Comparison of ENCODE assay signal across 29 mouse cellular contexts in the genomic region with DNA sequence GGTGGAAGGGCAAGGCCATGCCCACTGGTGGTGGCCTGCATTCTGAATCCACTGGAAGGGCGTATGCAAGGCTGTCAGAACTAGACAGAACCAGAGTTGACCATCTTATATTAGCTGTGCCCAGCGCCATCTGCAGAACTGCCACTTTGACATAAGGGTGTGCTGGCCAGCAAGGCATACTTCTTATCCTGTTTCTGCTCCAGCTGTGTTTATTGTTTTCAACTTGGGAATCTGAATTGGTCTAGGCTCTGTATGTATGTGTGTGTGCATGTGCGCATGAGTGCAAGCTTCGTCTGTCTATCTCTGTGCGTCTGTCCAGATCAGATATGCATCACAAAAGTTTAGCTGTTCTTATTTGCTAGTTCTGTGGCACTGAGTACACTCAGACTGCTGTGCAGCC. TPM values are rescaled to one million over a fixed set of nuclear protein-coding genes. Genes with fewer than 3 reads are reported as not detected.
DNase-seq lines count a peak whose midpoint lies in the region; ATAC-seq and TF ChIP-seq lines count a peak whose summit lies in the region.
"Had no signal": no experiment of that assay in that cellular context is flagged by ENCODE, and none has a peak within 500 bp of the region (broad histone marks: within the 10 kb centered on the region; RNA-seq: fewer than 3 reads in every experiment).

No protein-coding gene starts in this region.

- no peak overlapping the region for H3K9ac ChIP-seq in hindbrain, embryonic 15.5 days
- no peak overlapping the region for H3K9ac ChIP-seq in hindbrain, embryonic 16.5 days (ENCODE audit: low read depth, low read length)
- no peak overlapping the region for H3K9ac ChIP-seq in lung, embryonic 15.5 days
- H3K9ac ChIP-seq: embryonic facial prominence, embryonic 13.5 days; forebrain, embryonic 12.5 days; forebrain, embryonic 15.5 days; heart, embryonic 12.5 days; heart, embryonic 15.5 days; hindbrain, embryonic 13.5 days had no signal

- H3K4me1 ChIP-seq in hindbrain, embryonic 15.5 days (replicated peaks): 0 out of 2 replicates have a peak, but pooled peaks cover 7% of the 10 kb centered on the region
- H3K4me1 ChIP-seq in hindbrain, embryonic 16.5 days (ENCODE audit: control insufficient read depth, insufficient read depth, low read depth, low read length): peaks cover 3% of the 10 kb centered on the region
- peaks cover 58% of the 10 kb centered on the region for H3K4me1 ChIP-seq in lung, embryonic 15.5 days
- peaks cover 9% of the 10 kb centered on the region for H3K4me1 ChIP-seq in lung, adult 2 months (ENCODE audit: control insufficient read depth, insufficient read depth, low read length)
- H3K4me1 ChIP-seq: embryonic facial prominence, embryonic 10.5 days; hindbrain, embryonic 10.5 days had no signal

- no peaks in the 10 kb centered on the region for H3K9me3 ChIP-seq in hindbrain, embryonic 15.5 days
- no peaks in the 10 kb centered on the region for H3K9me3 ChIP-seq in hindbrain, embryonic 16.5 days (ENCODE audit: control insufficient read depth, low read length)
- no peaks in the 10 kb centered on the region for H3K9me3 ChIP-seq in lung, embryonic 15.5 days
- H3K9me3 ChIP-seq: embryonic facial prominence, embryonic 10.5 days; embryonic facial prominence, embryonic 13.5 days; forebrain, embryonic 12.5 days; forebrain, embryonic 15.5 days; G1E; heart, embryonic 12.5 days; heart, embryonic 15.5 days; hindbrain, embryonic 10.5 days; hindbrain, embryonic 13.5 days had no signal

- TF ChIP-seq POLR2A in lung, adult 2 months (IDR thresholded peaks at IDR 0.05; ENCODE audit: borderline replicate concordance, extremely low read depth, low read depth, low read length): no peak

- no peak overlapping the region for H3K4me2 ChIP-seq in hindbrain, embryonic 15.5 days
- no peak overlapping the region for H3K4me2 ChIP-seq in hindbrain, embryonic 16.5 days (ENCODE audit: low read length)
- H3K4me2 ChIP-seq in lung, embryonic 15.5 days: no peak overlapping the region
- H3K4me2 ChIP-seq: embryonic facial prominence, embryonic 13.5 days; forebrain, embryonic 12.5 days; forebrain, embryonic 15.5 days; heart, embryonic 12.5 days; heart, embryonic 15.5 days; hindbrain, embryonic 13.5 days had no signal

- peak; percentile 8; the same call in 1 of the 2 replicates for ATAC-seq in hindbrain, embryonic 15.5 days (ENCODE audit: low FRiP score, low read depth)
- no peak for ATAC-seq in hindbrain, embryonic 16.5 days
- peak; percentile 35 for ATAC-seq in lung, embryonic 15.5 days (ENCODE audit: borderline replicate concordance, extremely low read depth, low FRiP score, low TSS enrichment)
- ATAC-seq: forebrain, embryonic 15.5 days; Patski had no signal

- H3K27ac ChIP-seq in hindbrain, embryonic 15.5 days (replicated peaks): no peak overlapping the region
- no peak overlapping the region for H3K27ac ChIP-seq in hindbrain, embryonic 16.5 days (ENCODE audit: low read depth, low read length)
- peak overlapping the region; percentile 65 for H3K27ac ChIP-seq in lung, embryonic 15.5 days
- H3K27ac ChIP-seq: embryonic facial prominence, embryonic 10.5 days; embryonic facial prominence, embryonic 13.5 days; forebrain, embryonic 12.5 days; forebrain, embryonic 15.5 days; heart, embryonic 15.5 days; hindbrain, embryonic 10.5 days; hindbrain, embryonic 13.5 days had no signal

- no peak for TF ChIP-seq CTCF in lung, adult 2 months (IDR thresholded peaks at IDR 0.05; ENCODE audit: insufficient read depth, low read length)

- no peaks in the 10 kb centered on the region for H3K27me3 ChIP-seq in hindbrain, embryonic 15.5 days
- H3K27me3 ChIP-seq in hindbrain, embryonic 16.5 days (replicated peaks; ENCODE audit: control insufficient read depth, insufficient read depth, low read length): no peaks in the 10 kb centered on the region
- H3K27me3 ChIP-seq in lung, embryonic 15.5 days: no peaks in the 10 kb centered on the region
- H3K27me3 ChIP-seq: CH12.LX; embryonic facial prominence, embryonic 13.5 days; forebrain, embryonic 12.5 days; forebrain, embryonic 15.5 days; heart, embryonic 12.5 days; heart, embryonic 15.5 days; hindbrain, embryonic 13.5 days; Patski had no signal

- no peak for DNase-seq in lung, adult 2 months
- DNase-seq in lung, postnatal 10 days: peak; percentile 40
- DNase-seq in lung, adult 18-20 months: no peak
- DNase-seq: adrenal gland, postnatal 10 days; adrenal gland, postnatal 36 days; B cell, adult 2 months; cerebellum, adult 18-20 months; cerebellum, postnatal 10 days; cerebellum, postnatal 36 days; embryo, embryonic 11 days; gastrocnemius, postnatal 25 days; heart, adult 18-20 months; heart, postnatal 10 days; heart, postnatal 36 days had no signal

- WGBS in hindbrain, embryonic 15.5 days: 93% methylated on average over 5 of the region's 5 CpGs
- 85% methylated on average over 5 of the region's 5 CpGs for WGBS in hindbrain, embryonic 16.5 days
- 43% methylated on average over 5 of the region's 5 CpGs for WGBS in lung, embryonic 15.5 days
- WGBS in lung, adult 2 months: 58% methylated on average over 5 of the region's 5 CpGs

- H3K36me3 ChIP-seq in hindbrain, embryonic 15.5 days: no peaks in the 10 kb centered on the region
- no peaks in the 10 kb centered on the region for H3K36me3 ChIP-seq in hindbrain, embryonic 16.5 days (ENCODE audit: control insufficient read depth, insufficient read depth, low read length)
- no peaks in the 10 kb centered on the region for H3K36me3 ChIP-seq in lung, embryonic 15.5 days
- H3K36me3 ChIP-seq: forebrain, embryonic 12.5 days; forebrain, embryonic 15.5 days; heart, embryonic 12.5 days; heart, embryonic 15.5 days had no signal

- H3K4me3 ChIP-seq in hindbrain, embryonic 15.5 days: no peak overlapping the region
- H3K4me3 ChIP-seq in hindbrain, embryonic 16.5 days (ENCODE audit: low read length): no peak overlapping the region
- H3K4me3 ChIP-seq in lung, embryonic 15.5 days: no peak overlapping the region
- H3K4me3 ChIP-seq in lung, adult 2 months (replicated peaks; ENCODE audit: extremely low read depth, low read depth, low read length): no peak overlapping the region
- H3K4me3 ChIP-seq: embryonic facial prominence, embryonic 10.5 days; embryonic facial prominence, embryonic 13.5 days; erythroblast, embryonic 14.5 days; forebrain, embryonic 12.5 days; forebrain, embryonic 15.5 days; heart, embryonic 12.5 days; heart, embryonic 15.5 days; hindbrain, embryonic 10.5 days; hindbrain, embryonic 13.5 days had no signal

RNA-seq across cellular contexts. Expression of a gene that starts 58.1 kb away (rescaled TPM):
- 78.7 and 80.4 TPM in 2 replicates for polyA plus RNA-seq in hindbrain, embryonic 15.5 days (2015; fragmentation: Nextera tagmentation; extraction: Ambion mirVana)
- 34.8 and 38.9 TPM in 2 replicates for polyA plus RNA-seq in hindbrain, embryonic 16.5 days (2015; fragmentation: Nextera tagmentation; extraction: Ambion mirVana)
- 109 and 111 TPM in 2 replicates for polyA plus RNA-seq in lung, embryonic 15.5 days (2015; fragmentation: Nextera tagmentation; extraction: Ambion mirVana)
- 164 and 239 TPM in 2 replicates for polyA plus RNA-seq in lung, adult 2 months (2012; rRNA removed)
